Mouse (Mus musculus) embryonic fibroblast, embryonic 13.5 days (primary cell): ENCODE data around the gene Tex14. TPM values are rescaled to one million over a fixed set of nuclear protein-coding genes. Genes with fewer than 3 reads are reported as not detected.
A peak's percentile ranks its signal among the peaks of the same experiment; 100 is the strongest.
"Not testable (repeated sequence)": the region's sequence is repeated elsewhere in the genome, so short reads cannot be mapped to it uniquely, and the experiment has no call there.

ENCODE experiments used
- H3K27ac ChIP-seq: 2 replicates; pipeline ENCODE4 v1.5.1; 2012; ENCODE audit warnings: low read length, control low read depth, inconsistent platforms; ENCODE audit not compliant: insufficient read depth
- H3K4me1 ChIP-seq: 2 replicates; pipeline ENCODE4 v1.6.1; 2011; ENCODE audit warnings: low read length; ENCODE audit not compliant: control insufficient read depth, insufficient read depth
- H3K4me3 ChIP-seq: 2 replicates; pipeline ENCODE4 v1.5.1; 2011; ENCODE audit warnings: mild to moderate bottlenecking, control low read depth, low read length; ENCODE audit not compliant: insufficient read depth
- CTCF ChIP-seq: IDR thresholded peaks from 2 replicates; pipeline ENCODE4 v1.5.1; 2011; ENCODE audit warnings: mild to moderate bottlenecking, control low read depth, low read length, moderate library complexity, borderline replicate concordance; ENCODE audit not compliant: insufficient read depth
- POLR2A ChIP-seq: IDR thresholded peaks from 2 replicates; pipeline ENCODE4 v1.6.1; 2011; ENCODE audit warnings: low read depth, mild to moderate bottlenecking, control low read depth, low read length, moderate library complexity
- polyA plus RNA-seq: library from polyadenylated mRNA; stranded (reverse); fragments of >200 nt; gene quantifications from 2 replicates; pipeline ENCODE4 v1.2.4, GENCODE M21; 2011; ENCODE audit warnings: low read depth; ENCODE audit not compliant: missing spikeins, insufficient read length

Tex14 gene
- polyA plus RNA-seq, 1 experiment = 0.11 TPM

DNA sequence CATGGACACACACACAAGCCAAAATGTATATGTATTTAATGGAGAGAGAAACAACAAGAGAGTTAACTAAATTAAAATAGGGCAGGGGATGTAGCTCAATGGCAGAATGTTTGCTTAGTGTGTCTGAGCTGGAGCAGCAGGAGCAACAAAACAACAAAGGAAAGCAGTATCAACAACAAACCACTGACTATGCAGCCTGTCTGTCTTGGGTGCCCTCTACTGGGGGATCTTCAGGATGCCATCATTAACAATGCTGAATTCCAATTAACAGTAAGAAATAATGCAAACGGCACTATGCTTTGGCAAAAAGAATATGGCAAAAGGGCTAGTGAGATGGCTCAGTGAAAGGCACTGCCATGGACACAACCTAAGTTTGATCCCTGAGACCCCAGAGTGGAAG is 11.0 kb upstream of the Tex14 start:
- no peak overlapping the region for H3K27ac ChIP-seq
- no peak overlapping the region for H3K4me3 ChIP-seq
- 0 out of 2 replicates have a peak, but pooled peaks have one; percentile 13 for TF ChIP-seq CTCF
- TF ChIP-seq POLR2A = no peak
- H3K4me1 ChIP-seq = no peaks in the 10 kb centered on the region

DNA sequence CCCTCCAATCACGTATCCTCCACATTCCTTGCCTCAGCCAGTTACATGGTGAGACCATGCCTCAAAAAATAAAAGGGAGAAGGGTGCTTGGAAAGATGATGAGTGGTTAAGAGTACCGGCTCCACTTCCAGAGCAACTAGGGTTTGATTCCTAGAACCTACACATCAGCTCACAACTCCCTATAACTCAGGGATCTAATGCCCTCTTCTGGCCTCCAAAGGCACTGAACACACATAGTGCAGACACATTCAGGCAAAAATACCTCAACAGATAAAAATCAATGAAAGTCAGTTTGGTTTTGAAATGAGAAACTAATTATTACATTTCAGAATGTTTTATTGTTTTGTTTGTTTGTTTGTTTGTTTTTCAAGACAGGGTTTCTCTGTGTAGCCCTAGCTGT is 6.5 kb upstream of the Tex14 start:
- Histone ChIP-seq H3K4me3 (no peak overlapping the region), H3K27ac (no peak overlapping the region), H3K4me1 (no peaks in the 10 kb centered on the region)
- TF ChIP-seq CTCF = no peak
- no peak for TF ChIP-seq POLR2A

DNA sequence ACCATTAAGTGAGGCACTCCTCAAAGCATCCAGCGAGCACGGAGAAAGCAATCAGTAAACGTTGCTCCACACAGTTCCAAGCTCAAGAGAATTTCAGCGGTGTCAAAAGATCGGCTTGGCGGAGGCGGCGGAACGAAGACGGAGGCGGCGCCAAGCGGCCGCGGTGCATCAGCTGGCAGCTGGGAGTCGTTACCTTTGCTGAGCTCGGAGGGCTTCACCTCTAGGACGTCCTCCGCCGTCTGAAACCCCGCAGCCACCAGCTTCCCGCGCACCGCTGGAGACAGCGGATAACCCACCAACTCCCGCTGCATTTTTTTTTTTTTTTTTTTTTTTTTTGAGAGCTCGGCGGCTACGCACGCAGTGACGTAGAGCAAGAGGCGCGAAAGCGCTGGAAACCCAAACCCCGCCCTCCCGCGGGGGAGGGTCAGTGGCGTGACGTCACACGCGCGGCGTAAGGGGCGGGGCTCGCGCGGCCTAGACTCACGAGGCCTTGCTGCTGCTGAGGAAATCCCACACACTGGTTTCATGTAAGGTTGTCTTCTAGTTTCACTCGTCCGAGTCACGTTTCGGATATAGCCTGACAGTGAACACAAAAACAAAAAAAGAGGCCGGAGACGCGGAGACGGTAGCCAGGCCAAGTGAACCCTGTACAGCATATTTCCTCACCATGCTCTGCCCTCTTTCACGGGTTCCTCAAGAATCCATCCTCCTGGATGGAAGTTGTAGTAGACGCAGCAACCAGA is 583 bp upstream of the Tex14 start:
- H3K4me1 ChIP-seq = no peaks in the 10 kb centered on the region
- peak overlapping the region; percentile 86 for H3K27ac ChIP-seq
- peak overlapping the region; percentile 64 for H3K4me3 ChIP-seq
- TF ChIP-seq CTCF (no peak), POLR2A (peak; percentile 92)

- H3K27ac ChIP-seq, H3K4me1 ChIP-seq, H3K4me3 ChIP-seq: not testable (repeated sequence)
These were observed 8.5 kb downstream of the Tex14 start for GRCm38 (mm10) chr11:87413412-87413811.

DNA sequence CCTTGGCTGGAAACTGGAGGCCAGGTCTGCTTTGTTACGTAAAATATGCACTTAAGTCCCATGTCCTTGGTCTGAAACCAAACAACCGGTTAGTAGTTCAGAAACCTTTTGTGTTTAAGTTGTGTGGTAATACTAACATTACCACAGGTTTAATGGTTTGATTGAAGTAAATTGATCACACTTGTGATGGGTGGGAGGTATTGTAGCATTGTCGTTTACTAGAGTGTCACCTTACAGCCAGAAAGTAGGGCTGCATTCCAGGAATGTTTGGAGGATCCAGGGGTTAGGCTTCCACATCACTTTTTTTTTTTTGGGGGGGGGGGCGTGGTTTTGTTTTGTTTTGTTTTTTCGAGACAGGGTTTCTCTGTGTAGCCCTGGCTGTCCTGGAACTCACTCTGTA is 11.3 kb downstream of the Tex14 start:
- H3K27ac ChIP-seq = no peak overlapping the region
- no peak overlapping the region for H3K4me3 ChIP-seq
- TF ChIP-seq CTCF = no peak
- no peak for TF ChIP-seq POLR2A
- no peaks in the 10 kb centered on the region for H3K4me1 ChIP-seq

GRCm38 (mm10) chr11:87420861-87421260 is 16.0 kb downstream of the Tex14 start:
- TF ChIP-seq POLR2A (no peak), CTCF (no peak)

DNA sequence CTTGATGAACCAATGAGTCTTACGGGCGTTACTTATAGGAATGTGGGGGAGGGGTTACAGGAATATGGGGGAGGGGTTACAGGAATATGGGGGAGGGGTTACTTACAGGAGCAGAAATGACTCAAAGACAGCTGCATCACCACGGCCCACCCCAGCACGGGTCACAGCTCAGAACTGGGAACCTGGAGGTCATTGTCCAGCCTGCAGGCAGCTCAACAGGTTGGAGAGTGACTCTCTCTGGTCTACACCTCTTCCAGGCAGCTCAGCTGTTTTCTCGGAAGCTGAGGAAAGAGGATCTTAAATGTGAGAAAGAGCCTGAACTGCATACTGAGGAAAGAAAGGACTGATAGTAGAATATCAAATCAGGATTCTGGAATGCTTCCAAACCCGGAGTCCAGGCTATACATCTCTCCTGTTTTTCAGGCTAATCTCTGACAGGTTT is 16.9 kb downstream of the Tex14 start:
- H3K4me3 ChIP-seq = peak overlapping the region; percentile 2; the same call in 1 of the 2 replicates
- H3K27ac ChIP-seq = peak overlapping the region; percentile 72; the same call in 1 of the 2 replicates
- TF ChIP-seq POLR2A = no peak
- TF ChIP-seq CTCF = no peak
- no peaks in the 10 kb centered on the region for H3K4me1 ChIP-seq

More at GRCm38 (mm10) chr11:87420861-87421260, 16.0 kb downstream of the Tex14 start:
- H3K4me1 ChIP-seq = no peaks in the 10 kb centered on the region
- no peak overlapping the region for H3K4me3 ChIP-seq
- no peak overlapping the region for H3K27ac ChIP-seq

DNA sequence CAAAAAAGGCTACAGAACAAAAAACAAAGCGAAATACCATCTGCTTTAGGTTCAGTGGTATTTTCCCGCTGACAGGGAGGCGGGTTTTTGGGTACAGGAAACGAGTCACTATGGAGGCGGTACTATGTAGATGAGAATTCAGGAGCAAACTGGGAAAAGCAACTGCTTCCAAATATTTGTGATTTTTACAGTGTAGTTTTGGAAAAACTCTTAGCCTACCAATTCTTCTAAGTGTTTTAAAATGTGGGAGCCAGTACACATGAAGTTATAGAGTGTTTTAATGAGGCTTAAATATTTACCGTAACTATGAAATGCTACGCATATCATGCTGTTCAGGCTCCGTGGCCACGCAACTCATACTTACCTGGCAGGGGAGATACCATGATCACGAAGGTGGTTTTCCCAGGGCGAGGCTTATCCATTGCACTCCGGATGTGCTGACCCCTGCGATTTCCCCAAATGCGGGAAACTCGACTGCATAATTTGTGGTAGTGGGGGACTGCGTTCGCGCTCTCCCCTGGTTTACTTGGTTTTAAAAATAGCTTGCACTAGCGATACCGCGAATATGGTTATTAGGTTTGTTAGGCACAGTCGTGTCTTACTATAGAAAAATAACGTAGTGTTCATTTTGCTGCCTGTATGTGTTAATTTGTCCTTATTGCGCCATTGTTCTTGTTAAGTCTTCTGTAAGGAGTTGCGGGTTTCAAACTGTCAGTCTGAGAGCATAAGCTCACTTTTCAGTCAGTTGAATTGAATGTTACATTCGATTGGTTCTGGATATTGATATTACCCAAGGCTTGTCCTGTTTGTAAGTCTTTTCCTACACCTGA is 17.9 kb downstream of the Tex14 start:
- Histone ChIP-seq H3K4me1 (no peaks in the 10 kb centered on the region), H3K4me3 (no peak overlapping the region), H3K27ac (peak overlapping the region; percentile 72)
- TF ChIP-seq POLR2A (peak; percentile 99), CTCF (no peak)

DNA sequence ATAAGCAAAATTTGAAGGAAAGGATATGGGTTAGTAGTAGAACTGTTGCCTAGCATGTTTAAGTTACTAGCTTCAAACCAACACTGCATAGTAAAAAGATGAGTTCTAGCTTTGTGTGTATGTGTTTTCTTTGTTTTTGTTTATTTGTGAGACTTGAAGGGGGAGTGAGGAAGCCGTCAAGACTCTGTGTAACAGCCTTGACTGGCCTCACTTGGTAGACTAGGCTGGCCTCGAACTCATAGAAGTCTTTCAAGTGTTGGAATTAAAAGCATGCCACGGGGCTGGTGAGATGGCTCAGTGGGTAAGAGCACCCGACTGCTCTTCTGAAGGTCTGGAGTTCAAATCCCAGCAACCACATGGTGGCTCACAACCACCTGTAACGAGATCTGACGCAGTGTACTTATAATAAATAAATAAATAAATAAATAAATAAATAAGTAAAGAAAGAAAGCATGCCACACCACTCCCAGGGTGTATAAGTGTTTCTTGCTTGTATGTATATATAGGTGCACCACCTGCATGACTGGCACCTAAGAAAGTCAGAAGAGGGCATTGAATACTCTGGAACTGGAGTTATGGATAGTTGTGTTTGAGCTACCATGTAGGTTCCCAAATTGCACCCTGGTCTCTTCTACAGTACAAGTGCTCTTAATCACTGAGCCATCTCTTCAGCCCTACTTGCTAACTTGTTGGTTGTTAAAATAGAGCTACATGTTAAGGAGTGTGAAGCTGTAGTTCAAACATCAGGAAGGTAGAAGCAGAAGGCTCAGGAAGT is 18.9 kb downstream of the Tex14 start:
- H3K4me3 ChIP-seq = no peak overlapping the region
- TF ChIP-seq CTCF (no peak), POLR2A (peak; percentile 80)
- no peak overlapping the region for H3K27ac ChIP-seq
- no peaks in the 10 kb centered on the region for H3K4me1 ChIP-seq
